Mouse (Mus musculus): Measurements from ENCODE around the gene Abcc6.
A peak's percentile ranks its signal among the peaks of the same experiment; 100 is the strongest.

The Abcc6 gene

DNA sequence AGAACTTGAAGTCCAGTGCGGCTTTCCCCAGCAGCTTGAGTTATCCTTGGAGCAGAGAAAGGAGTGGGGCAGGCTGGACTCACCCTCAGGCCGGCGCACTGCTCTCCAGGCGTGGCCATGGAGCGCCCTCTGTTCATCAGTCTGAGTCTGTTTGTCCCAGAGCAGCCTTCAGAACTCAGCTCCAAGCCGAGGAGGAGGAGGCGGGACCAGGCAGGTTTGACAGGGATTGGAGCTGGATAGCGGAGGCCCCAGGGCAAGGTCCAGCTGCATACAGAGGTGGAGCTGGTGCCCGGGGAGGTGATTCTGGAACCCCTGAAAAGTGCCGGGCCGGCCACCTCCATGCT lies at the start of gene Abcc6:
Gene Abcc6, minus strand, starts transcription at position 158 of the 344 bp plus-strand sequence.
- DNase-seq, result peak; percentile 29

DNA sequence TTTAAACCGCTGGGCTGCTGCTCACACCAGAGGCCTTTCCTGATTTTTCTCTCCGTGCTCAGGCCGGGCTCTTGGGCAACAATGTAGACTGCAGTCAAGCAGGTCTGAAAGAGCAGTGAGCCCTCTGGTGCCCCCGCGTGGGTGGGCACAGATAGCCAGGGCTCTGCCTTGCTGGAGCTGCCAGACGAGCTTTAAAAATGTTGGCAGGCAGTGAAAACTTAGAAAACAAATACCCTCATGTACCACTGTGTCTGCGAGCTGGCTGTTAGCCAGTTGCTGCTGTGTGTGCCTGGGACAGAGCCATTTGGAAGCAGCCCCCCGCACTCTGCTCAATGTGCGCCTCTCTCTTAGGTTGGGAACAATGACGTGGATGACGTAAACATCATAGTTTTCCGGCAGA lies 47.6 kb upstream of the Abcc6 start:
- DNase-seq, result no peak

DNA sequence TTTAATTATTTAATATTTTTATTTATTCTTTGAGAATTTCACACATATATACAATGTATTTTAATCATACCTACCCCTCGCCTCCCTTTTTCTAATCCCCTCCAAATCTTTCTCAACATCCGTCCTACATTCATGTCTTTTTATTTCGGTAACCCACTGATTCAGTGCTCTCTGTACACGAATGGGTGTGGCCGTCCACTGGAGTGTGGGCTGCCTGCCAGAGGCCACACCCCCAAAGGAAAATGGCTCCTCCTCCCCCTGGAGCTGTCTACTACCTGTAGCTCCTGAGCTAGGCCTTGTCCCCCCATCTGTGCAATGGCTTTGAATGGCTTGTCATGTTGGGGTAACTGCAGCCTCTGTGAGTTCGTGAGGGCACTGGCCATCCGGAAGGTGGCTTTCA lies 46.7 kb upstream of the Abcc6 start:
- no peak for DNase-seq

DNA sequence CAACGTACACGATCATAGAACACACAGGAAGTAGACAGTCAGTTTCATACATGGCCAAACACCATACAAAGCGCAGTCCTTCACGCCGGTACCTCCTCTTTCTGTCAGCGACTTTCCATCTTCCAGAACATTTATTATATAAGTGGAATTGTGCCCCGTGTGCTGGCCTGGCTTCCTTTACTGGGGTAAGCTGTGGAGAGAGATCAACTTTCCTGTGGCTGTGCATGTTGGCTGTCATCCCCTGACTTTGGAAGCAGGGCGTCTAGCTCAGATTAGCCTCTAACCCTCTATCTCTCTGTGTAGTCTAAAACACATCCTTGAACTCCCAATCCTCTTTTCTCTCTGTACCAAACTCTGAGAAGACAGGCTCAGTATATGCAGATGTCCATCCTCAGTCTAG lies 38.7 kb upstream of the Abcc6 start:
- no peak for DNase-seq

GRCm38 (mm10) chr7:46063296-46063695 lies 33.2 kb upstream of the Abcc6 start:
- DNase-seq, result no peak

DNA sequence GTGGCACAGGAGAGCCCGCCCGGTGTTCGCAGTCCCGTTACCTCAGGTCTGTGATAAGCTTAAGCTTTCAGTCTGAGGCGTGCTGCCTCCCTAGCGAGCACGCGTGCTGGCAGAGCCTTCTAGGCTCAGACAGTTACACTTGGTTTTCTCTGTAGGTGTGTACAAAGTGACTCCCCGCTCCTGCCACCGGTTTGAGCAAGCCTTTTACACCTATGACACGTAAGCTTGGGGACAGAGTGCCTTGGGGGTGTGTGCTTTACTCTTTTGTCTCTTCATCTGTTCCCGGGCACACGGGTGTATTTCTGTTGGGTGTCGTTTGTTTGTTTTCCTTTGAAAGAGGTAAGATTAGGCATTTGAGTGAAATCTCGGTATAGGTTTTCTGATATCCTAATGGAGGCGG lies 31.5 kb upstream of the Abcc6 start:
- DNase-seq, result no peak

- DNase-seq, result no peak
Measured at GRCm38 (mm10) chr7:46060688-46061087, 30.6 kb upstream of the Abcc6 start.

DNA sequence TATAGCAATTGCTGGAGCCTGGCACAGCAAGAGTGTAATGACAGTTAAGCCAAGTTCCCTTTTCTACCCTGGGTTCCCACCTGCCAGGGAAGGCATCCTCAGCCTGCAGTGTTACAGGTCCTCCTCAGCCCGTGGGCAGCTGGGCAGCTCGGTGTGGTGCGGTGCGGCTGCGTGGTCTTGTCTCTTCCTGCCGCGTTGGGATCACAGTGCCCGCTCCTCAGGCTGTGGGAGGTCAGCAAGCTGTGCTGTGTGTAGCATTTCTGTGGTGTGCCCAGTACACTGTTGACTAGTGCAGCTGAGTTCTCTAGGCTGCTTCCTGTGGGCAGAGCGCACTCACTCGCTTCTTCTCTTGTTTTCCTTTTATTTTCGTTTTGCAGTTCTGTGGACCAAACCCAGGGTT lies 28.8 kb upstream of the Abcc6 start:
- no peak for DNase-seq

DNA sequence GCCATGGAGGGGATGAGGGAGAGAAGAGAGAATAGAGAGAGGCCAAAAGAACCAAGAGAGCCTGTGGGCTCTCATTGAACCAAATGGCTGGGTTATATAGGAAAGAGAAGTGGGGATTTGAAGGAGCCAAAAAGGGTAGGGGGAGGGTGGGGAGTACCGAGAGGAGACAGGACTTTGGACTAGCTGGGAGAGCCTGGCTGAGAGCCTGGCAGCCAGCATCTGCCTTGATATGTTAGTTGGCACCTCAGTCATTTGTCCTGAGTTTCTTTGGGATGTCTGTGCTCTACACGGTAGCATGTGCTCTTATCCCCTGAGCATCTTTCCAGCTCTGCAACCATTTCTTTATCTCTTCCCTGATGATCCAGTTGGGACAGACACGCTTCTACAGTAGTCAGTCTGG lies 23.5 kb upstream of the Abcc6 start:
- DNase-seq, result no peak

DNA sequence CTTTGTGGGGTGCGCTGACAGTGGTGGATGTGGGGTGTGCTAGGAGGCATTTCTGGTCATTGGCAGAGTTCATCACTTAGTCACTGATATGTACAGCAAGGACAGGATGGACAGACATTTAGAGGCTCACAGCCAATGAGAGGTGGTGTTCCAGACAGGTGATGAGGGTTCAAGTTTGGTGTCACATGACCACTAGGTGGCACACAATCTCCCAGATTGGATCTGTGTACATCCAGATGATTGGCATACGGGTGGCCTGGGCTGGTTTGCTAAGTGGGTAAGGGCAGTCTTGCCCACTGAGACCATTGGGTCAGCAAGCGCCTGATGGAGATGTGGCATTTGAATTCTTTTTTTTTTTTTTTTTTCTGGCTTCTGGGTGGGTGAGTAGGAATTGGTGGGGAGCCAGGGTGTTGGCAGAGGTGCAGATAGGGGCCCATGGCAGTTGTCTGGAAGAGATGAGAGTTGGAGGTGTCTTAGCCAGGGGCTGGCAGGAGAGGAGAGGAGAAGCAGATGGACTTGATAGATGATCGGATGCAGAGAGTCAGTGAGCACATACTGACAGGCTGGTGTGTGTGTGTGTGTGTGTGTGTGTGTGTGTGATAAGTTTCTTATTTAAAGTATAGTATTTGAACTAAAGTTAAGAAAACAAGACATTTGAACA lies 22.2 kb upstream of the Abcc6 start:
- DNase-seq, result no peak

DNA sequence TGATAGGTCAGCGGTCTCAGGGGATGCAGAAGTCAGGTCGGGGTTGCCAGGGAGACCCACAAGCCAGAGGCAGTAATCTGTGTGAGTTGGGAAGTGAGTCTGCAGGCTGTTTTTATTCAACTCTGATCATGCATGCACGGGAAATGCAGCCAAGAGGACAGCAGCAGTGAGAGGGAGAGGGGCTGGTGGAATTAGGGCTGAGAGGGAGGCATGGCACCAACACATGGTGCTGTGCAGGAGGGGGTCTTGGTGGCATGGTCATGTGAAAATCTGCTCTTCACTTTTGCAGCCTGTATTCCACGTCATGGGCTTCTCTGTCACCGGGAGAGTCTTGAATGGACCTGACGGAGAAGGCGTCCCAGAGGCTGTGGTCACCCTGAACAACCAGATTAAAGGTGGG lies 19.9 kb upstream of the Abcc6 start:
- DNase-seq, result no peak

GRCm38 (mm10) chr7:46047873-46048562 lies 17.9 kb upstream of the Abcc6 start:
- DNase-seq, result no peak

DNA sequence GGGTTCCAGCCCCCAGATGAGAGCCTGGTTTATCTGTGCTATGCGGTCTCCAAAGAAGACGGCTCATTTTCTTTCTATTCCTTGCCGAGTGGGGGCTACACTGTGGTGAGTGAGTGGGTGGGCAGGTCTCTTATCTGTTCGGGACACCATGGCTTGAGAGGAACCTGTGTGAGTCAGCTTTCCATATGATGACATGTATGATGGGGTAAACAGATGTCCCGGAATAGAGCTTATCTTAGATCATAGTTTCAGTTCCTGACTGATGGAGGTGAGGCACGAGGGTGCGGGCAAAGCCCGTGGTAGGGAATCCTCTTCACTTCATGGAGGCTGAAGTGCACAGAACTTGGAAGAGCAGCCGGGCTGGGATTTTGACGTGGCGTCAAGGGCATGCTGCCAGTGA lies 15.8 kb upstream of the Abcc6 start:
- no peak for DNase-seq

DNA sequence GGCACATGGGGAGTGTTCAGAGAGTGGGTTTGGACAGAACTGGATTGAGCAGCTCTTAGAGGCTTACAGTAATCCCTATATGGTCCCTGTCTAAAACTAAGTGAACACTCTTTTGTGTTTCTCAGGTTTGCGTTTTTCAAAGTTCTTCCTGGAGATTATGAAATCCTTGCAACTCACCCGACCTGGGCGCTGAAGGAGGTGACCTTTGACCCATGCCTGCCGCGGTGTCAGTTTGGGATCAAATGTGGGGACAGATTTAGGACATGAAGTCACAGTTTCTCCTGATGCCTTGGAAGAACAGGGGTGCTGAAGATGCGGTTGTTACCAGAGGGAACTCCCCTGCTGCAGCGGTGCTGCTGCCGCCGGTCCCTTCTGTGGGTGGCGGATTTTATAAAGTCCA lies 14.0 kb upstream of the Abcc6 start:
- no peak for DNase-seq

- DNase-seq, result no peak
Measured at GRCm38 (mm10) chr7:46039873-46040272, 9.8 kb upstream of the Abcc6 start.

- DNase-seq, result no peak
Measured at GRCm38 (mm10) chr7:46037433-46037832, 7.3 kb upstream of the Abcc6 start.

DNA sequence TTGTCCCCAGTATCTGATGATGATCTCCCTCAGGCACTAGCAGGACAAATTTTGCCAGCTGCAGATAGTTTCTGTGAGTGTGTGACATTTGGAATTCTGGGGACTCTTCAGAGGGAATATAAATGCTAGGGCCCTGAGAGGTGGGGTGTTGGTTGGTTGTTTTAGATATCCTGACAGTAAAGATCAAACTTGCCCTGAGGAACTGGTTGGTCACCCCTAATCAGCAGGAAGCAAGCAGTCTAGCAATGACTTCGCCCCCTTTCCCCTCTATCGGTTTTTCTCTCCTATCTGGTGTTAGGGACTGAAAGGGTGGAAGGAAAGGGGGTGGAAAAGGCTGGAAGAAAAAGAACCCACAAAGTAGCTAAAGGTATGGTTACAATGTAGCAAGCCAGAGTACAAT lies 5.4 kb upstream of the Abcc6 start:
- DNase-seq, result no peak

DNA sequence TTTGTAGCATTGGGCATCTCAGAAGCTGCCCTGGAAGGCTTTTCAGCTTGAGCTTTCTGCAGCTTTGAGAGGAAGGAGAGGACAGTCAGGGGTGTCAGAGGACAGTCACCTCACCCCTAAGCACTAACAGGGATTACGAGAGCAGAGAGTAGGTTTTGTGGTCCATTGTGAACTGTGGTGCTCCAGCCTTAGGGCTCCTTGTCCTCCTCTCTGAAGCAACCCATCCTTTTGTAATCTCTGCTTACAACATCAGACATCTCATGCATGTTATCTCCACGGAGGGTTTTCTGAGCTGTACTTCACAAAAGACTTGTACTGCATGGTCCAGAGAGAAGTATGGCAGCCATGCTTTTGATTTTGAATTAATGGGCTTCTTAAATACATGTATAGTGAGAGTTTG lies 4.9 kb upstream of the Abcc6 start:
- DNase-seq, result no peak

- DNase-seq, result no peak
Measured at GRCm38 (mm10) chr7:46033870-46034337, 3.8 kb upstream of the Abcc6 start.

GRCm38 (mm10) chr7:46033109-46033869 lies 3.2 kb upstream of the Abcc6 start, which contains the start of gene Nomo1:
Gene Nomo1 (plus strand): TSS chr7:46033698.
- peak; percentile 98 for DNase-seq

DNA sequence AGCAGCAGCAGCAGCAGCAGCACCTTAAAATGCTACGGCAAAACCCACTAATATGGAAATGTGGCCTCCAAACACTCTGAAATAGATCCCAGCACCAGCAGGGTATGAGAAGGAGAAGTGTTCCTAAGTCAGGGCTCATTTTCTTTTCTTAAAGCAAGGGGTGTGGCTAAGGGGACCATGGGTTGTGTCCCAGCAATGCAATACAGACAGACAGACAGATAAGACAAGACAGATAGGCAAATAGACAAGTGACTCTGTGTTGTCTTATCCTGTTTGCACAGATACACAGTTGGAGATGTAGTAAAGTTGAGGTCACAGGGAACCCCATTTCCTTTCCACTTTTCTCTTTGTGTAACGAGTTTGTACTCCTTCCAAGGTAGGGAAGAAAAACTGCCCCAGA lies 973 bp upstream of the Abcc6 start:
- DNase-seq, result no peak

- DNase-seq, result no peak
Measured at GRCm38 (mm10) chr7:46029299-46030144, 580 bp downstream of the Abcc6 start.

DNA sequence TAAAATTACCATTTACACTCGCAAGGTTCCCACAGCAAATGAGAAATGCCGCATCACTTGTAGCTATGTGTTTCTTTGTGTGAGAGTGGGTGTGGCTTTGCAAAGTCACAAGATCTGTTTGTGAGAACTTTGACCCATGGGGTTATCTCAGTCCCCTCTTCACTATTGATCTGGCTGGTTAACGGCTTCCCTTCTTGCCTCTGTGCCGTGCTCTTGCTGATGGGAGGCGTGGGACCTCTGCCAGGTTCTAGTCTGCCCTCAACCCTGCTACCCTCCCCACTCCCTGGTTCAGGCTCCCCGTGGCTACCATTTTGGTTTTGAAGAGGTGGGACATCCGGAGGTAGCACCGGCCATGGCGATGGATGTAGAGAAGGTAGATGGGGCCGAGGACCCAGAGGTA lies 1.4 kb downstream of the Abcc6 start:
- no peak for DNase-seq

Measured in lung, postnatal 14 days (tissue).